Mouse (Mus musculus): ENCODE results near the gene Sash1. TPM values are rescaled to one million over a fixed set of nuclear protein-coding genes. Genes with fewer than 3 reads are reported as not detected.
A peak's percentile ranks its signal among the peaks of the same experiment; 100 is the strongest.

Sash1 gene
- polyA plus RNA-seq, 1 experiment from 2014 or later = 6.1 TPM

DNA sequence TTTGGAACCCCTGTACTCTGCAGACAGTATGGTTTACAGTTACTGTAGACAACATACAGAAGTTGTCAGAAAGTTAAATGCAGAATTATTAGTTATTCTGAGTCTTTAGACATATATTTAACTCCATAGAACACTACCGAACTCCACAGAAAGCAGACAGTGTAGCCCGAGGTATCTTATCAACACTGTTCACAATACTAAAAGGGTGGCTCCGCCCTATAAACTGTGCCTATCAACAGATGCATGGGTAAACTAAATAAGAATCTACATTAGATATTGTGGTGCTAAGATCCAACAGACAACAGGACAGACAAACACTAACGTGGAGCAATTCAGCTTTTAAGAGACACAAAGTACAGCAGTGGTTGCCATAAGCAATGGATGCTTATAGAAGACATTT lies 106.0 kb downstream of the Sash1 start:
- WGBS = 89% methylated on average over 4 of the region's 4 CpGs
- no peak overlapping the region for H3K27ac ChIP-seq
- no peaks in the 10 kb centered on the region for H3K4me1 ChIP-seq
- ATAC-seq (ENCODE audit: borderline replicate concordance, extremely low read depth, low FRiP score, low TSS enrichment) = no peak
- no peak overlapping the region for H3K4me3 ChIP-seq
- H3K9me3 ChIP-seq = no peaks in the 10 kb centered on the region
- no peak overlapping the region for H3K9ac ChIP-seq
- H3K36me3 ChIP-seq = peaks cover 26% of the 10 kb centered on the region
- H3K4me2 ChIP-seq = no peak overlapping the region
- H3K27me3 ChIP-seq = no peaks in the 10 kb centered on the region

DNA sequence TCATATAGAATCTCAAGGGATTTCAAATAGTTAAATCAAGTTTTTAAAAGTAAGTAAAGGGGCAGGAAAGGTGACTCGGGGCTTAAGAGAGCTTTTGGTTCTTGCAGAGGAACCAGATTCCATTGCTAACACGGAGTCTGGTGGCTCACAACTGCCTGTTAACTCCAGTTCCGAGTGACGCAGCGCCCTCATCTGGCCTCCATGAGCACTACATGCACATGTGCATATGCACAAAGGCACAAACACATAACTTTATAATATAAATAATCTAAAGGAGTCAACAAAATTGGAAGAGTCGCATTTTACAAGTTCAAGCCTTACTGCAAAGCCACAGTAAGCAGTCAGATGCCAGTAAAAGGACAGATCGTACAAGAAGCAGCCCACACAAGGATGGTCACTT lies 107.0 kb downstream of the Sash1 start:
- Histone ChIP-seq H3K9me3 (no peaks in the 10 kb centered on the region), H3K9ac (no peak overlapping the region), H3K4me2 (no peak overlapping the region), H3K27ac (no peak overlapping the region), H3K27me3 (no peaks in the 10 kb centered on the region), H3K4me1 (no peaks in the 10 kb centered on the region), H3K4me3 (no peak overlapping the region), H3K36me3 (peaks cover 19% of the 10 kb centered on the region; the same call in 1 of the 2 replicates)
- 90% methylated on average over 7 of the region's 7 CpGs for WGBS
- no peak for ATAC-seq (ENCODE audit: borderline replicate concordance, extremely low read depth, low FRiP score, low TSS enrichment)

DNA sequence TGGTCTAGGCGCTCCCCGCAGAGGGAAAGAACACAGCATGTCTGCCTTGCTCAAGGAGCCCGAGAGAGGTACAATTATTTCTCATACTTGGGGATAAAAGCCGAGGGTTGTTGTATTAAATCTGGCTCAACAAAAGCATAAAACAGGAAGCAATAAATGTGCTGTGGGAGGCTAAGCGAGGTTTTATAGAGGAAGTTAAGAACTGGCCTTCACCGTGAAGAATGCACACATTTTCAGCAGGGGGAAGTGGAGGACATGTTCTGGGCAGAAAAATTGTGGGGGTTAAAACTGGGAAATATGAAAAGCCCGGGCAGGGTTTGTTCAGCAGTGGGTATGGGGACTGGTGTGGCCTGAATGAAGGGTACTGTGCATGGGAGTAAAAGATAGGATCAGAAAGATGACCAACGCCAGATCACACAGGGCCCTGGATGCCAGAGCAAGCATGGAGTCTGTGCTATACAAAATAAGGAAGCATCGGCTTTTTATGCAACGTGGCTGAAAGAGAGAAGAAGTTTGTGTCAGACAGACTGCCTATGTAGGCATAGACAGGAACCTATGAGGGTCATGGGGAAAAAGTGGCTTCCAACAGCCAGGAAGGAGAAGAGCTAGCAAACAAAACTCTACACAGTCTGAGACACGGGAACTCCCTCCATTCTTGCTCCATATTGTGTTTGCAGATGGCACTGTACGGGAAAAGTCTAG lies 108.2 kb downstream of the Sash1 start:
- no peak overlapping the region for H3K9ac ChIP-seq
- H3K9me3 ChIP-seq = no peaks in the 10 kb centered on the region
- WGBS = 87% methylated on average over 12 of the region's 12 CpGs
- no peaks in the 10 kb centered on the region for H3K27me3 ChIP-seq
- ATAC-seq (ENCODE audit: borderline replicate concordance, extremely low read depth, low FRiP score, low TSS enrichment) = no peak
- peaks cover 14% of the 10 kb centered on the region; the same call in 1 of the 2 replicates for H3K36me3 ChIP-seq
- no peak overlapping the region for H3K4me2 ChIP-seq
- H3K4me3 ChIP-seq = no peak overlapping the region
- peaks cover 1% of the 10 kb centered on the region; the same call in 1 of the 2 replicates for H3K4me1 ChIP-seq
- H3K27ac ChIP-seq = no peak overlapping the region

DNA sequence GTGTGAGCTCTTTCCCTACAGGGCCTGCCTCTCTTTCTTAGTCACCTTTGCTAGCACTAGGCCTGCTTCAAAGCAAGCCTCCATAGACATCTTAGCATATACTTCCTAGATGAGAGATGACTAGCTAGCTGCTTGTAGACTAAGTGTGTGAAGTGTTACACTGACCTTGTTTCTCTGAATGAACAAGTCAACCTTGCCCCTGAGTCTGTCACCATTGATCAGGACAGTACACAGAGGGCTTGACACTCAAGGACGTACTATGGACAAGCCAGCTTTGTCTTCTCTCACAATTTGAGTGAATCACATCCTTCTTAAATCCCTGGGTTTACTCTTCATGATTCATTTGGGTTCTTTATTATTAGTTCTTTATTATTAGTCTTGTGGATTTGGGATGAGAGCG lies 109.1 kb downstream of the Sash1 start:
- Histone ChIP-seq H3K4me2 (no peak overlapping the region), H3K27ac (no peak overlapping the region), H3K9ac (no peak overlapping the region), H3K4me3 (no peak overlapping the region), H3K27me3 (no peaks in the 10 kb centered on the region), H3K36me3 (peaks cover 14% of the 10 kb centered on the region; the same call in 1 of the 2 replicates), H3K9me3 (no peaks in the 10 kb centered on the region), H3K4me1 (peaks cover 10% of the 10 kb centered on the region)
- no peak for ATAC-seq (ENCODE audit: borderline replicate concordance, extremely low read depth, low FRiP score, low TSS enrichment)
- 96% methylated on average over 2 of the region's 2 CpGs for WGBS

DNA sequence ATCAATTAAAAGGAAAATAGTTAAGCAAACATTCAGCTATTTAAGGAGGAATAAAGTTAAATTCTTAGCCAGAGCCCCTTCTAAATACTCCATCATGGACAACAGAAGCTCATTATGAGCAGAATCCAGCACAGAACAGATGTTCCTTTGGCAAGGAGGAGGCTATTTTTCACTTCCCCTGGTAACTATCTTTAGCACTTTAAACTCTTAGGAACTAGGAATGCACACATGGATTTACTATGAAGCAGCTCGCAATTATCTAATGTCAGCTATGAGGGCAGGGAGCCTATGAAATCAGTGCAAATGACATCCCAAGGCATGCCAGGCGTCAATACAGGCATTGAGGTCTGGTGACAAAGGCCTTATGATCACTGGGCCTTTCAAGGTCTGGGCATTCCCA lies 110.1 kb downstream of the Sash1 start:
- ATAC-seq (ENCODE audit: borderline replicate concordance, extremely low read depth, low FRiP score, low TSS enrichment) = peak; percentile 37; the same call in 1 of the 2 replicates
- Histone ChIP-seq H3K27me3 (no peaks in the 10 kb centered on the region), H3K4me3 (no peak overlapping the region), H3K9ac (no peak overlapping the region), H3K4me2 (no peak overlapping the region), H3K4me1 (peaks cover 10% of the 10 kb centered on the region), H3K9me3 (no peaks in the 10 kb centered on the region), H3K27ac (no peak overlapping the region), H3K36me3 (peaks cover 14% of the 10 kb centered on the region; the same call in 1 of the 2 replicates)
- 57% methylated on average over 2 of the region's 2 CpGs for whole genome bisulfite sequencing

DNA sequence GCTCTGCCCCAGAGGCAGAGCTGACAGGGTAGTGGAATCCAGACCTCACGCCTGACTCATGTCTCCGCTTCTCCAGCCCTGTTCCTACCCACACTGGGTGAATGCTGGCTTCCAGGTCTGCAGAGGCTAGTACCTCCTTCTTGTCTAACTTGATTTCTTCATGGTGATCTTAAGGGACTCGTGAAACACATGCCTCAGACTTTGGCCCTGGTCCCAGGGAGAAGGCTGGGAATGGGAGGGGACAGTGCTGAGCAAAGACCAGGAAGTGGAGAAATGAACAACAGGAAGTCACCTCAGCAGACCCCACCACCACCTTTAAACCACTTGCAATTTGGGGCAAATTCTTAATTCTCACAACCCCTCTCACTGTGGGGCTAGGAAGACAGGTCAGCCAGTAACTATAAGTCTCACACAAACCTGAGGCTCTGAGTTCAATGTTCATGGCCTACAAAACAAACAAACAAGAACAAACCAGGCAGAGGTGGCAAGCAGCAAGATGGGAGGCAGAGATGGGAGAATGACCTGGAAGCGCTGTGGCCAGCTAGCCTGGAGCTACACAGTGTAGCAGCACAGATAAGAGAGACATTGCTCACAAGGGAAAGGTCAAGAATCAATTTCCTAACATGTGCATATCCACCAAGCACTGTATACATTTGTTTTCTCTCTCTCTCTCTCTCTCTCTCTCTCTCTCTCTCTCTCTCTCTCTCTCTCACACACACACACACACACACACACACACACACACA lies 113.2 kb downstream of the Sash1 start:
- H3K9me3 ChIP-seq = no peaks in the 10 kb centered on the region
- peak; percentile 43; the same call in 1 of the 2 replicates for ATAC-seq (ENCODE audit: borderline replicate concordance, extremely low read depth, low FRiP score, low TSS enrichment)
- H3K27ac ChIP-seq = no peak overlapping the region
- H3K27me3 ChIP-seq = no peaks in the 10 kb centered on the region
- WGBS = 63% methylated on average over 4 of the region's 4 CpGs
- no peak overlapping the region for H3K9ac ChIP-seq
- H3K4me3 ChIP-seq = no peak overlapping the region
- H3K36me3 ChIP-seq = peaks cover 14% of the 10 kb centered on the region; the same call in 1 of the 2 replicates
- H3K4me1 ChIP-seq = peaks cover 10% of the 10 kb centered on the region
- no peak overlapping the region for H3K4me2 ChIP-seq

DNA sequence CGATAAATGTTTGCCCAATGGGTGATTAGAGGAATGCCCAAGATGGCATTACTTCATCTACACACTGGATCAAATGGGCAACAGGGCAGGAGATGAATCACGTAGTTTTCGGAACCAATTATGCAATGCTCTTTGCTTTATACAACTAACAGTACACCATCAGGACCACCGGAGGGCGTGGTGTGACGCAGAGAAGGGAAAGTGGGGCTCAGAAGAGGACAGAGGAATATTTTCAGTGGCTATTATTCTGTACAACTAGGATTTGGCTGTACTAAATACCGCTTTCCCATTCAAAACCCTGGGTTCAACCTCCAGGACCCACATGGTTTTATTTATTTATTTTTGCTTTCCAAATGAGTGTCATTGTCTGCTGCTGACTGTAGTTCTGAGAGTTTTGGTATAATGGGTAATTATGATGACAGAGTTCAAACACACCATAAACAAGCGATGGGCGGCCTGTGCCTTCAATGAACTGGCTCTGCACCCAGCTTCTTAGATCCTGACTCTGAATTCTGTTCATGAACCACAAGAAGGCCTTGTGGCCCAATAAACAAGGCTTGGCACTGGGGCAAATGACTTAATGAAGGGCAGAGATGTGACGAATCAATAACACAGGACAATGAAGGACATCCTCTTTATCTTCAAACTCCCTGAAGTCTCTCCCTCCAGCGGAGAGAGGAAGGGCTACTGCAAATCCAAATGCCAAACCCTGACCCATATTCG lies 114.8 kb downstream of the Sash1 start:
- H3K36me3 ChIP-seq = peaks cover 4% of the 10 kb centered on the region; the same call in 1 of the 2 replicates
- H3K4me2 ChIP-seq = no peak overlapping the region
- WGBS = 83% methylated on average over 12 of the region's 12 CpGs
- no peak overlapping the region for H3K9ac ChIP-seq
- no peak for ATAC-seq (ENCODE audit: borderline replicate concordance, extremely low read depth, low FRiP score, low TSS enrichment)
- no peaks in the 10 kb centered on the region for H3K9me3 ChIP-seq
- H3K27ac ChIP-seq = no peak overlapping the region
- peaks cover 17% of the 10 kb centered on the region for H3K4me1 ChIP-seq
- no peaks in the 10 kb centered on the region for H3K27me3 ChIP-seq
- no peak overlapping the region for H3K4me3 ChIP-seq

DNA sequence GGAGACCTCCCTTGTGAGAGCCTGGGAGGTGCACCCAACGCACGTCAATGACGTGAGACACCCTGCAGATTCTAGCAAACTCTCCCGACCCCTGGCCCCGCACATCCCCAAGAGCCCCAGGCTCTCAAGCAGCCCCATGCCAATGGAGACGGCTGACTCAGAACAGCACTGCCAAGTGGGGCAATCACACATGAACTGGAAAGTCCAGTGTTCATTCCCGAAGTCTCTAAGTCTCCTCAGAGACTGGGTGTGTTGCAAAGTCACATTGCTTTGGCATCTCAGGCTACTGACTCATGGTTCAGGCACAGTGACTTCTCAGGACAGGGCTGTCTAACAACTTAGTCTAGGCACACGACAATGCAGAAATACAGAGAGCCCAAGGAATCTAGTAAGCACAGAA lies 117.2 kb downstream of the Sash1 start:
- peaks cover 17% of the 10 kb centered on the region for H3K4me1 ChIP-seq
- H3K4me2 ChIP-seq = no peak overlapping the region
- H3K4me3 ChIP-seq = no peak overlapping the region
- ATAC-seq (ENCODE audit: borderline replicate concordance, extremely low read depth, low FRiP score, low TSS enrichment) = no peak
- H3K27ac ChIP-seq = no peak overlapping the region
- no peaks in the 10 kb centered on the region for H3K36me3 ChIP-seq
- no peaks in the 10 kb centered on the region for H3K9me3 ChIP-seq
- H3K9ac ChIP-seq = no peak overlapping the region
- no peaks in the 10 kb centered on the region for H3K27me3 ChIP-seq
- WGBS = 79% methylated on average over 8 of the region's 8 CpGs

DNA sequence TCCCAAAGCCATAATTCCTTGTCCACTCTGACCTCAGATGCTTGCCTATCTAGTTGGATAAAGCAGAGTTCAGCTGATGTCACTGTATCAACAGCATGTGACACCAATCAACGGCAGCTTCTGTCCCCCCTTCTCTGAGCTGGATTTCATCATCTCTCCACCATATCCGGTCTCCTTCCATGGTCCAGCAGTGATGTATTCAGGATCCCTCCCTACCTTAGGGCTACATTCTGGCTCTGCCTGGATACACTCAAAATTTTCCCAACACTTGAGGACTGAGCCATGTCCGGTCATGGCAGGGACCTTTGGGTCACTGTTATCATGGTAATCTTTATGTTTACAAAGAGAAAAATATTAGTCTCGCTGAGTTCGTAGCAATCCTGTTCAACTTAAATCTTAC lies 118.5 kb downstream of the Sash1 start:
- no peak overlapping the region for H3K9ac ChIP-seq
- H3K36me3 ChIP-seq = no peaks in the 10 kb centered on the region
- WGBS = 46% methylated on average over 5 of the region's 5 CpGs
- 0 out of 2 replicates have a peak, but pooled peaks have one; percentile 36 for ATAC-seq (ENCODE audit: borderline replicate concordance, extremely low read depth, low FRiP score, low TSS enrichment)
- peaks cover 17% of the 10 kb centered on the region for H3K4me1 ChIP-seq
- H3K27me3 ChIP-seq = no peaks in the 10 kb centered on the region
- no peak overlapping the region for H3K27ac ChIP-seq
- H3K4me3 ChIP-seq = no peak overlapping the region
- no peaks in the 10 kb centered on the region for H3K9me3 ChIP-seq
- no peak overlapping the region for H3K4me2 ChIP-seq

DNA sequence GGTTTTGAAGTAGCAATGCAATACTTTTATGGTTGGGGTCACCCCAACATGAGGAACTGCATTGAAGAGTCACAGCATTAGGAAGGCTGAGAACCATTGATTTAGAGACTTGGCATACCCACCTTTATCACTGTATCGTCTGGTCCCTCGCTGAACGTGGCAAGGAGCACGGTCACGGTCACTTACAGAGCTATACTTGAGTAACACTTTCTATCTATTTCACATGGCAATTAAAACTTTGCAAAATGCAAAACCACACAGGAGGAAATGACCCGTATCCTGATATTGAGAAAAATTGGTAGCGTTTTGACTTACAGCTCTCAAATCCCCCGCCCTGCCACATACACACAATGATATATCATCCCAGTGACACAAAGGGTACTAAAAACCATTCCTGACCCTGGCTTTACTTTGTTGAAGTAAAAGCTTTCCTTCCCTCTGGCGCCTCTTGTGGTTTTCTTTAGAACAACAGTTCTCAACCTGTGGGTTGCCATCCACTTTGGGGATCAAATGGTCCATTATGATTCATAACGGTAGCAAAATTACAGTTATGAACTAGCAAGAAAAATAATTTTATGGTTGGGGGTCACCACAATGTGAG lies 119.8 kb downstream of the Sash1 start:
- ATAC-seq (ENCODE audit: borderline replicate concordance, extremely low read depth, low FRiP score, low TSS enrichment) = no peak
- H3K9ac ChIP-seq = no peak overlapping the region
- H3K4me3 ChIP-seq = no peak overlapping the region
- H3K4me2 ChIP-seq = no peak overlapping the region
- H3K4me1 ChIP-seq = peaks cover 17% of the 10 kb centered on the region
- no peaks in the 10 kb centered on the region for H3K36me3 ChIP-seq
- H3K9me3 ChIP-seq = no peaks in the 10 kb centered on the region
- no peaks in the 10 kb centered on the region for H3K27me3 ChIP-seq
- H3K27ac ChIP-seq = no peak overlapping the region
- 75% methylated on average over 10 of the region's 10 CpGs for WGBS

DNA sequence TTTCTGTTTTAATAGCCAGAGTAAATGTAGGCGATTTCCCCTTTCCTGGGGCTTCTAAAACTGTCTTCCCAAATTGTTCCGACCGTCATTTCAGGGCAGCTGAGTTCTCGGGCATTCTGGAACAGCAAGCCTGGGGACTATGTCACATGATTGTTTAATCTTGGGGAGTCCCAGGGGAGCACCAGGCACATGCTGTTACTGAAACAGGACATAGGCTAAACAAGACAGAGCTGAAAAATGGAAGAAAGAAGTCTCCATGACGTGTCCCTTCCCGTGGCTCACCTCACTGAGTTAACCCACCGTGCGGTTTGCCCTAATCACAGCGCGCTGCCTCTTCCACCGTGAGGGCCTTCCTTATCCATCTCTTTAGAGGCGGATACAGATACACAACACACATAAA lies 123.1 kb downstream of the Sash1 start:
- H3K4me1 ChIP-seq = peaks cover 40% of the 10 kb centered on the region
- ATAC-seq (ENCODE audit: borderline replicate concordance, extremely low read depth, low FRiP score, low TSS enrichment) = no peak
- 38% methylated on average over 12 of the region's 12 CpGs for WGBS

More for the DNA sequence above, 123.1 kb downstream of the Sash1 start:
- H3K27me3 ChIP-seq = no peaks in the 10 kb centered on the region
- peak overlapping the region; percentile 30 for H3K4me2 ChIP-seq
- H3K9me3 ChIP-seq = no peaks in the 10 kb centered on the region
- no peak overlapping the region for H3K9ac ChIP-seq
- H3K27ac ChIP-seq = peak overlapping the region; percentile 38; the same call in 1 of the 2 replicates
- peak overlapping the region; percentile 16; the same call in 1 of the 2 replicates for H3K4me3 ChIP-seq
- no peaks in the 10 kb centered on the region for H3K36me3 ChIP-seq
